Mouse (Mus musculus) forebrain, postnatal 0 days (tissue): ENCODE measurements around the gene Adam12. TPM values are rescaled to one million over a fixed set of nuclear protein-coding genes. Genes with fewer than 3 reads are reported as not detected.

Source experiments
- ATAC-seq: fragments of 200-750 bp; cut with Nextera tagmentation; 2 replicates; pipeline ENCODE4 v1.8.0; 2017; ENCODE audit warnings: mild to moderate bottlenecking, moderate library complexity
- DNase-seq: peaks from one replicate; pipeline ENCODE4 v3.0.0-alpha.2; 2015
- H3K27ac ChIP-seq: fragments of 300-500 bp; sonication (generic); 2 replicates; pipeline ENCODE4 v1.5.1; 2014; ENCODE audit warnings: low read depth, mild to moderate bottlenecking, antibody characterized with exemption, low read length, moderate library complexity, mixed read lengths
- H3K27me3 ChIP-seq: fragments of 300-500 bp; sonication (generic); 2 replicates; pipeline ENCODE4 v1.6.1; 2014; ENCODE audit warnings: mild to moderate bottlenecking, low read length, mixed read lengths; ENCODE audit not compliant: insufficient read depth
- H3K36me3 ChIP-seq: fragments of 300-500 bp; sonication (generic); 2 replicates; pipeline ENCODE4 v1.6.1; 2014; ENCODE audit warnings: mild to moderate bottlenecking, moderate library complexity; ENCODE audit not compliant: insufficient read depth
- H3K4me1 ChIP-seq: fragments of 300-500 bp; sonication (generic); 2 replicates; pipeline ENCODE4 v1.6.1; 2014; ENCODE audit warnings: antibody characterized with exemption; ENCODE audit not compliant: insufficient read depth
- H3K4me2 ChIP-seq: fragments of 300-500 bp; sonication (generic); 2 replicates; pipeline ENCODE4 v1.6.1; 2014; ENCODE audit warnings: low read depth, mild to moderate bottlenecking, moderate library complexity
- H3K4me3 ChIP-seq: fragments of 300-500 bp; sonication (generic); 2 replicates; pipeline ENCODE4 v1.5.1; 2014; ENCODE audit warnings: low read depth, low read length, mixed read lengths
- H3K9ac ChIP-seq: fragments of 300-500 bp; sonication (generic); 2 replicates; pipeline ENCODE4 v1.6.1; 2014; ENCODE audit warnings: mild to moderate bottlenecking
- H3K9me3 ChIP-seq: fragments of 300-500 bp; sonication (generic); 2 replicates; pipeline ENCODE4 v1.6.1; 2016; ENCODE audit warnings: low read length
- CTCF ChIP-seq: sonication (generic); IDR thresholded peaks from 2 replicates; pipeline ENCODE4 v1.5.1; 2016; ENCODE audit warnings: antibody characterized with exemption, control low read depth, low read depth
- whole genome bisulfite sequencing: fragments of 180-500 bp; shearing (Covaris S2); extraction: QIAGEN DNeasy Blood & Tissue Kit; methylation state at CpG from one replicate; pipeline ENCODE4 v1.1.7; 2014; 5-methylcytosine and 5-hydroxymethylcytosine counted together
- polyA plus RNA-seq: library from polyadenylated mRNA; unstranded; fragments of >200 nt; fragmentation: Nextera tagmentation; extraction: Ambion mirVana; gene quantifications from 2 replicates; pipeline ENCODE4 v1.2.1, GENCODE M21; 2015
- total RNA-seq: library from RNA; depleted of rRNA; stranded (reverse); fragments of >200 nt; gene quantifications from 2 replicates; pipeline ENCODE4 v1.2.3, GENCODE M21; 2014

Adam12 gene
- total and polyA plus RNA-seq, 2 experiments from 2014 or later, result 1.9 to 13.3 TPM

- no peak for DNase-seq
- H3K27me3 ChIP-seq, result no peaks in the 10 kb centered on the region
- TF ChIP-seq CTCF, result no peak
- H3K4me2 ChIP-seq, result no peak overlapping the region
- no peak overlapping the region for H3K4me3 ChIP-seq
- H3K36me3 ChIP-seq, result no peaks in the 10 kb centered on the region
- no peak overlapping the region for H3K9ac ChIP-seq
- no peak for ATAC-seq
- WGBS, result 59% methylated on average over 14 of the region's 14 CpGs
- H3K4me1 ChIP-seq, result no peaks in the 10 kb centered on the region
- no peak overlapping the region for H3K27ac ChIP-seq
- no peaks in the 10 kb centered on the region for H3K9me3 ChIP-seq
Measured at GRCm38 (mm10) chr7:134088548-134089347, 143.2 kb downstream of the Adam12 start.

- DNase-seq (no peak), ATAC-seq (no peak)
- Histone ChIP-seq H3K4me3 (no peak overlapping the region), H3K4me2 (no peak overlapping the region), H3K27me3 (no peaks in the 10 kb centered on the region), H3K4me1 (no peaks in the 10 kb centered on the region), H3K9me3 (no peaks in the 10 kb centered on the region), H3K9ac (no peak overlapping the region), H3K36me3 (no peaks in the 10 kb centered on the region), H3K27ac (no peak overlapping the region)
- WGBS, result 74% methylated on average over 2 of the region's 2 CpGs
- no peak for TF ChIP-seq CTCF
Measured at GRCm38 (mm10) chr7:134085396-134085795, 146.6 kb downstream of the Adam12 start.

- no peaks in the 10 kb centered on the region for H3K4me1 ChIP-seq
- no peaks in the 10 kb centered on the region for H3K9me3 ChIP-seq
- DNase-seq (no peak), ATAC-seq (no peak)
- H3K27ac ChIP-seq, result no peak overlapping the region
- H3K27me3 ChIP-seq, result no peaks in the 10 kb centered on the region
- H3K4me2 ChIP-seq, result no peak overlapping the region
- H3K36me3 ChIP-seq, result no peaks in the 10 kb centered on the region
- no peak overlapping the region for H3K4me3 ChIP-seq
- H3K9ac ChIP-seq, result no peak overlapping the region
- TF ChIP-seq CTCF, result no peak
Measured at GRCm38 (mm10) chr7:134084926-134085325, 147.0 kb downstream of the Adam12 start.

- H3K9me3 ChIP-seq, result no peaks in the 10 kb centered on the region
- no peak overlapping the region for H3K27ac ChIP-seq
- no peak overlapping the region for H3K4me3 ChIP-seq
- no peak overlapping the region for H3K9ac ChIP-seq
- WGBS, result 90% methylated on average over 8 of the region's 8 CpGs
- TF ChIP-seq CTCF, result no peak
- no peak overlapping the region for H3K4me2 ChIP-seq
- no peaks in the 10 kb centered on the region for H3K27me3 ChIP-seq
- no peaks in the 10 kb centered on the region for H3K4me1 ChIP-seq
- no peak for ATAC-seq
- DNase-seq, result no peak
- H3K36me3 ChIP-seq, result no peaks in the 10 kb centered on the region
Measured at GRCm38 (mm10) chr7:134081307-134082072, 150.5 kb downstream of the Adam12 start.

- H3K4me2 ChIP-seq, result no peak overlapping the region
- no peak for TF ChIP-seq CTCF
- H3K36me3 ChIP-seq, result no peaks in the 10 kb centered on the region
- WGBS, result 74% methylated on average over 17 of the region's 17 CpGs
- no peaks in the 10 kb centered on the region for H3K4me1 ChIP-seq
- no peak overlapping the region for H3K9ac ChIP-seq
- no peaks in the 10 kb centered on the region for H3K27me3 ChIP-seq
- DNase-seq, result no peak
- H3K4me3 ChIP-seq, result no peak overlapping the region
- no peaks in the 10 kb centered on the region for H3K9me3 ChIP-seq
- H3K27ac ChIP-seq, result no peak overlapping the region
- ATAC-seq, result no peak
Measured at GRCm38 (mm10) chr7:134079980-134080725, 151.8 kb downstream of the Adam12 start.

GRCm38 (mm10) chr7:134077684-134078083 lies 154.3 kb downstream of the Adam12 start:
- WGBS, result 80% methylated on average over 4 of the region's 4 CpGs
- no peak overlapping the region for H3K4me2 ChIP-seq
- no peak for DNase-seq
- no peak for ATAC-seq
- H3K27ac ChIP-seq, result no peak overlapping the region
- no peaks in the 10 kb centered on the region for H3K4me1 ChIP-seq
- H3K36me3 ChIP-seq, result no peaks in the 10 kb centered on the region
- H3K27me3 ChIP-seq, result no peaks in the 10 kb centered on the region
- H3K9me3 ChIP-seq, result no peaks in the 10 kb centered on the region
- no peak for TF ChIP-seq CTCF
- H3K4me3 ChIP-seq, result no peak overlapping the region
- no peak overlapping the region for H3K9ac ChIP-seq
